Mouse (Mus musculus) gastrocnemius, adult 2 months (tissue): ENCODE measurements at regions not wholly inside any gene's neighbourhood (a gene's known extent, or its start where the extent isn't known, plus 50 kb on each side); places are given as distances from the start of the nearest gene placed in this dataset.
A peak's percentile ranks its signal among the peaks of the same experiment; 100 is the strongest.
"Not testable (repeated sequence)": the region's sequence is repeated elsewhere in the genome, so short reads cannot be mapped to it uniquely, and the experiment has no call there.

ENCODE experiments used
- DNase-seq: peaks from one replicate; pipeline ENCODE4 v3.0.0; 2022
- H3K27ac ChIP-seq: fragments of 200-600 bp; 2 replicates; pipeline ENCODE4 v1.8.1; 2022; ENCODE audit warnings: mild to moderate bottlenecking
- H3K4me3 ChIP-seq: fragments of 200-600 bp; 2 replicates; pipeline ENCODE4 v1.8.1; 2022; ENCODE audit warnings: mild to moderate bottlenecking, moderate library complexity
- CTCF ChIP-seq: fragments of 200-600 bp; IDR thresholded peaks from 2 replicates; pipeline ENCODE4 v1.8.1; 2022; ENCODE audit warnings: antibody characterized with exemption, mild to moderate bottlenecking, moderate library complexity
- intact Hi-C: fragments of 180-260 bp; cut with DNase I; formaldehyde crosslinking; loops from one replicate; pipeline ENCODE4 v1.15.1; 2025

- Histone ChIP-seq H3K27ac (peak overlapping the region; percentile 46; the same call in 1 of the 2 replicates), H3K4me3 (no peak overlapping the region)
- intact Hi-C loops: no loop called here
- no peak for TF ChIP-seq CTCF
- no peak for DNase-seq
Measured at GRCm38 (mm10) chr19:32989346-32989745, 232.0 kb downstream of the Pten start.

DNA sequence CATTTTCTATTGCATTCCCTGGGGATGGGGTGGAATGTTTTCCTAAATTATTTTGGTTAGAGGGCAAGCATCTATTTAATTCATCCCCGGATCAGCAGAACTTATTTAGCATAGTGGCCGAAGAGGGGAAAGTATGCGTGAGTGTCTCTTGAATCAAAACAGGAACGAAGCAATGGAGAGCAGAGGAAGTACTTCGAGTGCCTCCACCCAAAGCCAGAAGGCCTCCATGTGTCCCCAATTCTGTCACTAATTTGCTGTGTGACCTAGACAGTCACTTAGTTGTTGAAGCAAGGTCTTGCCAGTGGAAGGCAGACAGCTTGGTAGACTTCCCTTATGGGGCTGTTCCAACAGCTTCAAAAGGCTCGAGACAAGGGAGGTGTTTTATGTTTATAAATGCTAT lies 233.3 kb downstream of the Pten start:
- intact Hi-C loops: no loop called here
- H3K4me3 ChIP-seq: no peak overlapping the region
- H3K27ac ChIP-seq: 0 out of 2 replicates have a peak overlapping the region, but pooled peaks have one; percentile 24
- no peak for TF ChIP-seq CTCF
- DNase-seq: no peak

- no peak for TF ChIP-seq CTCF
Measured at GRCm38 (mm10) chr19:32998576-32999170, 241.4 kb downstream of the Pten start.

DNA sequence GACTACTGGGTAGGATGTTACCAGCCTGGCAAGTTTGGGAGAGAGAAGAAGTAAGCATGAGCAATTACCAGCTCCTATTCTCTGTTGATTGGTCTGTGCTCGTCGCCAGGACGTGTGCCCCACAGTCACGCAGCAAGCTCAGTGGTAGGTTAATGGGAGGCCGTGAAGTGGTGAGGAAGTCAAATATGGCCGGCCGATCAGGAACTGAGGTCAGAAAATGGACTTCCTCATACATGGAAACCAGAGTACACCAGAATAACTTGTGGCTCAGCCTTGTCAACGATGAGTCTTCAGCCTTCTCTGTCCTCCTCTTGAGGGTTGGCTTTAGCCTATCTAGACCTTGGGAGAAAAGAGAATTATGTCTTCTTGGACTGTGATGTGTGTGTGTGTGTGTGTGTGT lies 250.3 kb downstream of the Pten start:
- intact Hi-C loops: no loop called here
- no peak overlapping the region for H3K27ac ChIP-seq
- no peak for DNase-seq
- TF ChIP-seq CTCF: no peak
- no peak overlapping the region for H3K4me3 ChIP-seq

More at GRCm38 (mm10) chr19:32998576-32999170, 241.4 kb downstream of the Pten start:
- Histone ChIP-seq H3K4me3 (no peak overlapping the region), H3K27ac (no peak overlapping the region)
- no peak for DNase-seq
- intact Hi-C loops: no loop called here

DNA sequence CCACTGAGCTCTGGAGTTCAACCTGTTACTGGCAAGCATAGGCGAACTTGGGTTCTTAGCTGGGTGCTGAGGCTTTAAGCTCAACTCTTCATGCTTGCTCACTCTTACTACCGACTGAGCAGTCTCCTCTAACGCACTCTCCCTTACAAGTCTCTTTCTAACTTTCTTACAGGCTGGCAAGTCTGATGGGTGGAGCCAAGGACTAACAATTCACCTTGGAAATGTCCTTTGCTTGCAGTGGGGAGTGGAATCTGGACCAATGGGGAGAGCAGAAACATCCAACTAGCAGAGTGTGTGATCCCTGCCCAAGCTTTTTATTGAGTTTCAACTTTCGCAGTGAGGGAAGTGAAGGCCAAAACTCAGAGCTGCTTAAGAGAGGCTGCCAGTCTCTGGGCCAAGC lies 250.8 kb downstream of the Pten start:
- intact Hi-C loops: no loop called here
- no peak for DNase-seq
- no peak for TF ChIP-seq CTCF
- no peak overlapping the region for H3K27ac ChIP-seq
- no peak overlapping the region for H3K4me3 ChIP-seq

DNA sequence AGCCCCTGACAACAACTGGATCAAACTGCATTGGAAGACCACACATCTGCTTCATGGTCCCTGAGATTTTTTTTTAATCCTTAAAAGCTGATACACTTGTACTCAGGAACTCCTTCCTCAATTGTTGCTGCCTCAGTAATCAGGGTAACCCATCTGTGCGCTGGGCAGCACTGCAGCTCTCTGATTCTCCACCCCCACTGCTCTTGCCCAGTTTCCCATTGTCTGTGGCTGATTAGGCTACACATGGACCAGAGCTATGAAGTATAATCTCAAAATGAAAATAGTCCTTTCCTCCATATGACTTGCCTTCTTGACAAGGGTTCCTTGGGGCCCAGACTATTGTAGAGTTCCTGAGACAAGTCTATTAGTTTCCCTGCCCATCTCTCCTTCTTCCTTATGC lies 251.5 kb downstream of the Pten start:
- no peak for DNase-seq
- TF ChIP-seq CTCF: no peak
- Histone ChIP-seq H3K4me3 (no peak overlapping the region), H3K27ac (no peak overlapping the region)
- intact Hi-C loops: no loop called here

- no peak for DNase-seq
- peak overlapping the region; percentile 31 for H3K27ac ChIP-seq
- intact Hi-C loops: no loop called here
- TF ChIP-seq CTCF: no peak
- H3K4me3 ChIP-seq: no peak overlapping the region
Measured at GRCm38 (mm10) chr19:33010886-33011446, 253.7 kb downstream of the Pten start.

- DNase-seq, intact Hi-C loops, H3K27ac ChIP-seq, H3K4me3 ChIP-seq: not testable (repeated sequence)
Measured at GRCm38 (mm10) chr19:33014879-33015278, 257.6 kb downstream of the Pten start.

- intact Hi-C loops: no loop called here
- Histone ChIP-seq H3K4me3 (no peak overlapping the region), H3K27ac (peak overlapping the region; percentile 31)
- TF ChIP-seq CTCF: no peak
- DNase-seq: peak; percentile 36
Measured at GRCm38 (mm10) chr19:33021161-33021560, 263.9 kb downstream of the Pten start.

- H3K27ac ChIP-seq: no peak overlapping the region
- DNase-seq: no peak
- intact Hi-C loops: no loop called here
- no peak overlapping the region for H3K4me3 ChIP-seq
- TF ChIP-seq CTCF: no peak
Measured at GRCm38 (mm10) chr19:33022839-33023428, 265.6 kb downstream of the Pten start.

GRCm38 (mm10) chr19:33029688-33030444 lies 272.6 kb downstream of the Pten start:
- Histone ChIP-seq H3K27ac (no peak overlapping the region), H3K4me3 (no peak overlapping the region)
- TF ChIP-seq CTCF: no peak
- DNase-seq: no peak
- intact Hi-C loops: no loop called here

GRCm38 (mm10) chr19:33040512-33040911 lies 283.2 kb downstream of the Pten start:
- no peak for DNase-seq
- H3K4me3 ChIP-seq: no peak overlapping the region
- no peak overlapping the region for H3K27ac ChIP-seq
- intact Hi-C loops: no loop called here
- TF ChIP-seq CTCF: no peak

DNA sequence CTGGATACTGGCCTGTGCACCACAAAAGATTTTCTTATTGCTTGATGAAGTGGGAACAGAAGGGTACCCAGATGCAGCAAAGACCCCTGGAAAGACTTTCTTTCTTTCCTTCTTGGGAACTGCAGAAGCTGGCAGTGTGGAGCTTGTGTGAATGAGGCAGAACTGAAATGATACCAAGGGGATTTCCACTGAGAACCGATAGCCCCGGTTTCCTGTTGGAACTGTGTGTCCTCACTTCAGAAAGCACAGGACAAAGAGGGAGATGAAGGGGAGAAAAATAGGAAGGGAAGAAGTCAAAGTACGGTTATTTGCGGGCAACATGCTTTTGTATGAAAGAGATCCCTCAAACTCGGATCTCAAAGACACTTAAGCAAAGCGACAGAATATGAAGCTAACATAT lies 283.7 kb downstream of the Pten start:
- intact Hi-C loops: no loop called here
- 0 out of 2 replicates have a peak overlapping the region, but pooled peaks have one; percentile 8 for H3K27ac ChIP-seq
- no peak overlapping the region for H3K4me3 ChIP-seq
- no peak for DNase-seq
- TF ChIP-seq CTCF: no peak
